Mouse (Mus musculus): ENCODE measurements at regions not wholly inside any gene's neighbourhood (a gene's known extent, or its start where the extent isn't known, plus 50 kb on each side); places are given as distances from the start of the nearest gene placed in this dataset.

DNA sequence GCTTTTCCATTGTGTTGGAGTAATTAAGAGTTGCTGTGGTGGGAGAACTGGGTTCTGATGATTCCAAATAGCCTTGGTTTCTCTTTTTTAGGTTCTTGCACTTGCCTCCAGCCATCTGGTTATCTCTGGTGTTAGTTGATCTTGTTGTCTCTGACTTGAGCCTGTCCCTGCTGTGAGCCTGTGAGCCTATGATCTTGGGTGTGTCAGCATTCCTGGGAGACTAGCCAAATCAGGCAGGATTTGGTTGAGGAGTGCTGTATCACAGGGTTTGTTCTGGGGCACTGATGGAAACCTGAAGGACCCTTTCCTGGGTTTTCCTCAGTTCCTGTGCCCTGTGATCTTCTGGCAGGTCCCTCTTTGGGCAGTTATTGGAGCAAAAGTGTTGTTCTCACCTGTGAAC lies 406.8 kb upstream of the Ppp6c start:
- Histone ChIP-seq H3K9me3 (ENCODE audit: control insufficient read depth, low read length) (no peaks in the 10 kb centered on the region), H3K4me2 (ENCODE audit: low read depth) (no peak overlapping the region), H3K27ac (ENCODE audit: low read depth, low read length) (no peak overlapping the region), H3K4me3 (ENCODE audit: low read depth, low read length) (no peak overlapping the region), H3K9ac (ENCODE audit: low read length) (no peak overlapping the region), H3K4me1 (ENCODE audit: control insufficient read depth, insufficient read depth, low read length) (no peaks in the 10 kb centered on the region), H3K36me3 (ENCODE audit: control insufficient read depth, insufficient read depth, low read length) (no peaks in the 10 kb centered on the region), H3K27me3 (ENCODE audit: control insufficient read depth, insufficient read depth, low read length) (no peaks in the 10 kb centered on the region)
- DNase-seq (ENCODE audit: low spot score) = no peak
- ATAC-seq (ENCODE audit: insufficient read depth, low FRiP score, low TSS enrichment) = no peak

DNA sequence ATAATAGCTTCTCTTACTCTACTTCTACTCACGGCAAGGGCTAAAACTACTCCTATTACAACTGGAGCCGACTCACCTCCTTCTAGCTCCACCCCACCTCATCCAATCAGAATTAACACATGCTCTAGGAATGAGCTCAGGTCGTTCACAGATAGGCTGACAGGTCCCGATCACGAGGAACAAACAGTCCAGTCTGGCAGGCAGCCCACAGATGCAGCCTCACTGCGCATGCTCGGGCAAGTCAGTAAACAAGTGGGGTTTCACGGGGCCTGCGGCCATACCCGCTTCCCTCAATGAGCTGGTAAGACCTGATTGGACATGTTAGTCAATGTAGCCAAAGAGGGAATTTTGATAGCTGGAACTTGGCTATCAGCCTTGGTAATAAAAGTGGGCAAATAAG lies 388.0 kb upstream of the Ppp6c start:
- H3K4me1 ChIP-seq (ENCODE audit: control insufficient read depth, insufficient read depth, low read length) = no peaks in the 10 kb centered on the region
- H3K27ac ChIP-seq (ENCODE audit: low read depth, low read length) = no peak overlapping the region
- H3K4me2 ChIP-seq (ENCODE audit: low read depth) = no peak overlapping the region
- H3K36me3 ChIP-seq (ENCODE audit: control insufficient read depth, insufficient read depth, low read length) = no peaks in the 10 kb centered on the region
- no peaks in the 10 kb centered on the region for H3K27me3 ChIP-seq (ENCODE audit: control insufficient read depth, insufficient read depth, low read length)
- H3K9me3 ChIP-seq (ENCODE audit: control insufficient read depth, low read length) = no peaks in the 10 kb centered on the region
- WGBS = 82% methylated on average over 10 of the region's 10 CpGs
- no peak overlapping the region for H3K9ac ChIP-seq (ENCODE audit: low read length)
- DNase-seq (ENCODE audit: low spot score) (no peak), ATAC-seq (ENCODE audit: insufficient read depth, low FRiP score, low TSS enrichment) (no peak)
- no peak overlapping the region for H3K4me3 ChIP-seq (ENCODE audit: low read depth, low read length)

DNA sequence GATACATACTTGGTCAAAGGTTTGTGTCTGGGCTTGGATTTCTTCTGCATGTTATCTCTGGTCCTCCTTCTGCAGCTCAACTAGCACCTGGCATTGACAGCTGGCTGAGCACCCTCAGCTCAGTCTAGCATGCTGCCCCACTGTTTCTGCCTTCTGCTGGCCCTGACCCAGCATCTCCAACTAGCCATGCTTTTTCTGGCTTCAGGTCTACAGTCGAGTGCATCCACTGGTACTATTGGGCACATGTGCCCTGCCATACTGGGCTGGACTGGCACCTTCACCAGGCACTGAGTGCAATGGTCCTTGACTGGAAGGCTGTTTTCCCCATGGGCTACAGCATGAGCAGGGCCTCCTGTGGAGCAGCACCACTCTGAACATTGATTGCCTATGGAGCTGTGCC lies 386.6 kb upstream of the Ppp6c start:
- DNase-seq (ENCODE audit: low spot score) (no peak), ATAC-seq (ENCODE audit: insufficient read depth, low FRiP score, low TSS enrichment) (no peak)
- WGBS = 95% methylated on average over 1 of the region's 1 CpGs
- Histone ChIP-seq H3K4me2 (ENCODE audit: low read depth) (no peak overlapping the region), H3K9ac (ENCODE audit: low read length) (no peak overlapping the region), H3K27me3 (ENCODE audit: control insufficient read depth, insufficient read depth, low read length) (no peaks in the 10 kb centered on the region), H3K9me3 (ENCODE audit: control insufficient read depth, low read length) (no peaks in the 10 kb centered on the region), H3K4me1 (ENCODE audit: control insufficient read depth, insufficient read depth, low read length) (no peaks in the 10 kb centered on the region), H3K4me3 (ENCODE audit: low read depth, low read length) (no peak overlapping the region), H3K27ac (ENCODE audit: low read depth, low read length) (no peak overlapping the region), H3K36me3 (ENCODE audit: control insufficient read depth, insufficient read depth, low read length) (no peaks in the 10 kb centered on the region)

DNA sequence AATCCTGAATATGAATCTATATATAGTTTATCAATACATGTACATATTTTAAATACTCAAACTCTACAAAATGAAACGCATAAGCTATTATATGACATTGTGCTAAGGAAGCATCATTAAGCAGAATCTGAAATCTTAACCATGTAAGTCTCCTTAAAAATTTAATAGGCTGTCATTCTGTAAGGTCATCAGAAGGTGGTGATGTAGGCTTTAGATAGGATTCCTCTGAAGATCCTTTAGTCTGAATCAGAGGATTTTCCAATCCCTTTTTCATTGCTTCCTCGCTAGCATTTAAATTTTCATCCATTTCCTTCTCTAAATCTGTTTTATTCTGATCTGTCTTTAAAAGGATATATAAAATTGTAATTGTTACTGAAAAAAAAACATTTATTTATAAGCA lies 386.0 kb upstream of the Ppp6c start:
- DNase-seq (ENCODE audit: low spot score) = no peak

DNA sequence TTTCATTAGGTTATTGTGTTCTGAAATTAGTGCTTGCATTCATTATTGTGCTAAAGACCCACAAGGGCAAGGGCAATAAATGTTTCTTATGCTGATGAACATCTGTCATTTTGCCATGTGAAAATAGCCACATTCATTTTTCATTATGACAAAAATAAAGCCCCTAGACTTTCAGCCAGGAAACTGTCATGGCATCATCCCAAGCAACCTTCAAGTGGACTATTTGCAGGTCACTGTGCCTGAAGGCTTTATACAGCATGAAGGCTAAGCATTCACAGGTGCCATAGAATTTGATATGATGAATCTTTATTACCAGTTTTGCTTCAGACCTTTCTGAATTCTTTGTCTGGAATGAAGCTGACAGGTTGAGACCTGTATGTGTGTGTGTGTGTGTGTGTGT lies 376.0 kb upstream of the Ppp6c start:
- no peak for ATAC-seq (ENCODE audit: insufficient read depth, low FRiP score, low TSS enrichment)
- H3K27me3 ChIP-seq (ENCODE audit: control insufficient read depth, insufficient read depth, low read length) = no peaks in the 10 kb centered on the region
- no peak overlapping the region for H3K4me2 ChIP-seq (ENCODE audit: low read depth)

More for the DNA sequence above, 386.0 kb upstream of the Ppp6c start:
- Histone ChIP-seq H3K9ac (ENCODE audit: low read length) (no peak overlapping the region), H3K4me2 (ENCODE audit: low read depth) (no peak overlapping the region), H3K4me1 (ENCODE audit: control insufficient read depth, insufficient read depth, low read length) (no peaks in the 10 kb centered on the region), H3K4me3 (ENCODE audit: low read depth, low read length) (no peak overlapping the region), H3K9me3 (ENCODE audit: control insufficient read depth, low read length) (no peaks in the 10 kb centered on the region), H3K36me3 (ENCODE audit: control insufficient read depth, insufficient read depth, low read length) (no peaks in the 10 kb centered on the region), H3K27me3 (ENCODE audit: control insufficient read depth, insufficient read depth, low read length) (no peaks in the 10 kb centered on the region), H3K27ac (ENCODE audit: low read depth, low read length) (no peak overlapping the region)
- WGBS = 91% methylated on average over 2 of the region's 2 CpGs
- ATAC-seq (ENCODE audit: insufficient read depth, low FRiP score, low TSS enrichment) = no peak

DNA sequence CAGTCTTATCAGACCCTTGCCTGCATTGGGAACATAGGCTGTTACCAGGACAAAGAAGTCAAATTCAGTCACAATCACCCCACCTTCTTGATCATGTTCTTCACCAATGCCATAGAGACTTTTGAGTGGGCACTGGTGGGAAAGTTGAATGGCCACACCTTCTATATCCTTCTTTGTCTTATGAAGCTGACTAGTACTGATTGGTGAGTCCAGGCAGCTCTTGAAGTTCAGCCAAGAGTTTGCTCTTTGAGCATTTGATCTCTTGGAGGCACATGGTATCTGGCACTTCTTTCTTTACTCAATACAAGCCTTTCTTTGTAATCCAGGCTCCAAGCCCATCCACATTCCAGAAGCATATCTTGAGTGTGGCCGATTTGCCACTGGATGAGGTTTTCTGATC lies 331.9 kb upstream of the Ppp6c start:
- H3K9me3 ChIP-seq (ENCODE audit: control insufficient read depth, low read length) = no peaks in the 10 kb centered on the region
- H3K4me2 ChIP-seq (ENCODE audit: low read depth) = no peak overlapping the region
- H3K9ac ChIP-seq (ENCODE audit: low read length) = no peak overlapping the region
- H3K4me1 ChIP-seq (ENCODE audit: control insufficient read depth, insufficient read depth, low read length) = no peaks in the 10 kb centered on the region
- ATAC-seq (ENCODE audit: insufficient read depth, low FRiP score, low TSS enrichment) (no peak), DNase-seq (ENCODE audit: low spot score) (no peak)
- no peaks in the 10 kb centered on the region for H3K27me3 ChIP-seq (ENCODE audit: control insufficient read depth, insufficient read depth, low read length)
- H3K4me3 ChIP-seq (ENCODE audit: low read depth, low read length) = no peak overlapping the region
- H3K36me3 ChIP-seq (ENCODE audit: control insufficient read depth, insufficient read depth, low read length) = no peaks in the 10 kb centered on the region
- 82% methylated on average over 1 of the region's 1 CpGs for WGBS
- no peak overlapping the region for H3K27ac ChIP-seq (ENCODE audit: low read depth, low read length)

More for the DNA sequence above, 376.0 kb upstream of the Ppp6c start:
- H3K4me1 ChIP-seq (ENCODE audit: control insufficient read depth, insufficient read depth, low read length) = no peaks in the 10 kb centered on the region
- no peak overlapping the region for H3K27ac ChIP-seq (ENCODE audit: low read depth, low read length)
- H3K9me3 ChIP-seq (ENCODE audit: control insufficient read depth, low read length) = no peaks in the 10 kb centered on the region
- no peak overlapping the region for H3K4me3 ChIP-seq (ENCODE audit: low read depth, low read length)
- DNase-seq (ENCODE audit: low spot score) = no peak
- no peak overlapping the region for H3K9ac ChIP-seq (ENCODE audit: low read length)
- H3K36me3 ChIP-seq (ENCODE audit: control insufficient read depth, insufficient read depth, low read length) = no peaks in the 10 kb centered on the region

DNA sequence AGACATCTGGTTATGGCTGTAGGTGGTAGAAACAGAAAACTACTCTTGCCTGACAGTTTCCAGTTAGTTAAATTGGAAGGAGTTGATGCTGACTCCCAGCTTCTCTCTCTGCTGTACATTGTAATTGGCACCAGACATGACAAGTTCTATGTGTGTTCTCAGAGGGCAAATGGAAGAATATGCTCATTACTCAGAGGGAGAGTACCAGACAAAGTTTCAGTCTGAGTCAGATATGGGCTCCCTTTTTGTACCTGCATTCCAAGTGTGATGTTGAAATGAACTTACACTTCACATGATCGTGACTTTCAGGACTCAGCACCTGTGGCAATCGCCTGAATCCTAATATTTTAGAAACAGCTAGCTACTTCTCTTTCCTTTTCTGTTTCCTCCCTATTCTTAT lies 281.7 kb upstream of the Ppp6c start:
- H3K27ac ChIP-seq (ENCODE audit: low read depth, low read length) = no peak overlapping the region

DNA sequence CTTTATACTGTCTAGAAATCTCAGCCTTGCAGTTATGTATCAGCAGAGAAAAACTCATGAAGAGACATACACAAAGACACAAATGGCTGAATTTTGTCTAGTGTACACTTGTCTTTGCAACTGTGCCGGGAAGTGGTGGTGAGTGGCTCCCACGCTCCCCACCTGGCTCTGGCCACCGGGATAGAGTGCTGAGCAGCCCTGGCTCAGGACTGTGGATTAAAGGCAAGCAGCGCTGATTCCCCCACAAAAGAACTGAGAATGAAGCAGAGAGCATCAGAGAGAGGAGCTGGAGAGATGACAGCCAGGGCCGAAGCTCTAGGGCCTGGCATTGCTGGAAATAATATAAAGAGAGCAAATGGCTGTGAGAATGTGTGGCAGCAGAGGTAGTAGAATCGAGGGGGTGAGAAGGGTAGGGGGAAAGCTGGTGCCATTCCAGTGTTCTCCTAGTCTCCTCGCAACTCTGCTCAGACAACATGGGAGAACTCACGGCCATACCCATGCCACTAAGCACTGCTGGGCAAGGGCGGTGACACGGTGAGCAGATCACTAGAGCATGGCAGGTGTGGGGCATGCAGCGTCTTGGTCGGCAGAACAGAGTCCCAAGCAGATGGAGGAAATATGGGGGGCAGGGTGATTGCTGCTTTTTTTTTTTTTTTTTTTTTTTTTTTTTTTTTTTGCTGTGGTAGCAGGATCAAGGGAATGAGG lies 257.1 kb upstream of the Ppp6c start:
- no peaks in the 10 kb centered on the region for H3K27me3 ChIP-seq (ENCODE audit: control insufficient read depth, insufficient read depth, low read length)
- H3K9me3 ChIP-seq (ENCODE audit: control insufficient read depth, low read length) = no peaks in the 10 kb centered on the region
- DNase-seq (ENCODE audit: low spot score) = no peak
- no peaks in the 10 kb centered on the region for H3K36me3 ChIP-seq (ENCODE audit: control insufficient read depth, insufficient read depth, low read length)
- H3K4me2 ChIP-seq (ENCODE audit: low read depth) = no peak overlapping the region
- 55% methylated on average over 12 of the region's 12 CpGs for WGBS
- H3K27ac ChIP-seq (ENCODE audit: low read depth, low read length) = no peak overlapping the region
- H3K4me3 ChIP-seq (ENCODE audit: low read depth, low read length) = no peak overlapping the region
- ATAC-seq (ENCODE audit: insufficient read depth, low FRiP score, low TSS enrichment) = no peak
- no peaks in the 10 kb centered on the region for H3K4me1 ChIP-seq (ENCODE audit: control insufficient read depth, insufficient read depth, low read length)
- H3K9ac ChIP-seq (ENCODE audit: low read length) = no peak overlapping the region

More for the DNA sequence above, 281.7 kb upstream of the Ppp6c start:
- Histone ChIP-seq H3K4me1 (ENCODE audit: control insufficient read depth, insufficient read depth, low read length) (no peaks in the 10 kb centered on the region), H3K9ac (ENCODE audit: low read length) (no peak overlapping the region), H3K9me3 (ENCODE audit: control insufficient read depth, low read length) (no peaks in the 10 kb centered on the region), H3K36me3 (ENCODE audit: control insufficient read depth, insufficient read depth, low read length) (no peaks in the 10 kb centered on the region), H3K27me3 (ENCODE audit: control insufficient read depth, insufficient read depth, low read length) (no peaks in the 10 kb centered on the region), H3K4me3 (ENCODE audit: low read depth, low read length) (no peak overlapping the region), H3K4me2 (ENCODE audit: low read depth) (no peak overlapping the region)
- 87% methylated on average over 2 of the region's 2 CpGs for WGBS
- ATAC-seq (ENCODE audit: insufficient read depth, low FRiP score, low TSS enrichment) (no peak), DNase-seq (ENCODE audit: low spot score) (no peak)

DNA sequence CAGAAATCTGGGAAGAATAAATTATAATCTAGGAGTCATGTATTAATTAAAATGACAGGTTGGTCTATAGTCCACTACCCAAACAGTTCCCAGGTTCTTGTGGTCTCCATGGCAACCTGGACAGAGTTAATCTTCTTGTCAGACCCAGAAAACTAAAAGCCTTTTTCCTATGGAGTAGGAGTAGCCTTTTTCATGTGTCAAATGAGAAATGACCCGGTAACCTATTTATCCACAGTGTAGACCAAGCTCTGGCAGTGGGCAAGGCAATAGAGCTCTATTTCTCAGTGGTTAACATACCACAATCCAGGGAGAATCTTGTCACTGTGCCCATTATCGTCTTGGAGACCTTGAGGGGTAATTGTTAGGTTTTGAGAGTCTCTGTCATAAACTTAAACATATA lies 256.4 kb upstream of the Ppp6c start:
- H3K36me3 ChIP-seq (ENCODE audit: control insufficient read depth, insufficient read depth, low read length) = no peaks in the 10 kb centered on the region
- no peaks in the 10 kb centered on the region for H3K27me3 ChIP-seq (ENCODE audit: control insufficient read depth, insufficient read depth, low read length)
- no peak overlapping the region for H3K4me2 ChIP-seq (ENCODE audit: low read depth)
- no peaks in the 10 kb centered on the region for H3K9me3 ChIP-seq (ENCODE audit: control insufficient read depth, low read length)
- no peaks in the 10 kb centered on the region for H3K4me1 ChIP-seq (ENCODE audit: control insufficient read depth, insufficient read depth, low read length)
- no peak overlapping the region for H3K4me3 ChIP-seq (ENCODE audit: low read depth, low read length)
- H3K27ac ChIP-seq (ENCODE audit: low read depth, low read length) = no peak overlapping the region
- ATAC-seq (ENCODE audit: insufficient read depth, low FRiP score, low TSS enrichment) (peak; percentile 38; the same call in 1 of the 2 replicates), DNase-seq (ENCODE audit: low spot score) (no peak)
- no peak overlapping the region for H3K9ac ChIP-seq (ENCODE audit: low read length)
- 57% methylated on average over 2 of the region's 2 CpGs for WGBS

Measured in neural tube, embryonic 11.5 days (tissue).